Mouse (Mus musculus) ES-E14 (cell line): ENCODE measurements around the gene Hmcn1. TPM values are rescaled to one million over a fixed set of nuclear protein-coding genes. Genes with fewer than 3 reads are reported as not detected.

Experiments used
- DNase-seq: peaks from one replicate; pipeline ENCODE4 v3.0.0-alpha.2; 2013; ENCODE audit warnings: low read depth, low spot score
- H3K27ac ChIP-seq: 2 replicates; pipeline ENCODE4 v1.5.1; 2012; ENCODE audit warnings: low read depth, mild to moderate bottlenecking, low read length, moderate library complexity, mixed read lengths; ENCODE audit not compliant: poor library complexity, insufficient read depth, severe bottlenecking
- H3K36me3 ChIP-seq: 2 replicates; pipeline ENCODE4 v1.6.1; 2012; ENCODE audit warnings: mild to moderate bottlenecking, low read length, moderate library complexity, mixed read lengths; ENCODE audit not compliant: control insufficient read depth, poor library complexity, insufficient read depth, severe bottlenecking
- H3K4me1 ChIP-seq, 2 experiments: fragments of 150-350 bp in 1 of 2; sonication (generic) in 1 of 2; 2 replicates each; pipeline ENCODE4 v1.6.1; 2012; ENCODE audit warnings: low read length in 2 of 2, mild to moderate bottlenecking in 1 of 2, mixed read lengths in 1 of 2; ENCODE audit not compliant: control insufficient read depth in 2 of 2, insufficient read depth in 2 of 2, poor library complexity in 1 of 2
- H3K4me3 ChIP-seq, 2 experiments: fragments of 150-350 bp in 1 of 2; sonication (generic) in 1 of 2; 2 replicates each; pipeline ENCODE4 v1.5.1; 2012; ENCODE audit warnings: low read length in 2 of 2, low read depth in 1 of 2, mild to moderate bottlenecking in 1 of 2, mixed read lengths in 1 of 2; ENCODE audit not compliant: insufficient read depth in 1 of 2, poor library complexity in 1 of 2, severe bottlenecking in 1 of 2
- H3K9ac ChIP-seq: 2 replicates; pipeline ENCODE4 v1.6.1; 2012; ENCODE audit warnings: low read depth, mild to moderate bottlenecking, low read length, mixed read lengths; ENCODE audit not compliant: poor library complexity, insufficient read depth, severe bottlenecking
- H3K9me3 ChIP-seq: fragments of 150-350 bp; sonication (generic); 2 replicates; pipeline ENCODE4 v1.6.1; 2012; ENCODE audit warnings: low read depth, mild to moderate bottlenecking, low read length; ENCODE audit not compliant: control insufficient read depth, insufficient read depth
- CHD2 ChIP-seq: IDR thresholded peaks from 2 replicates; pipeline ENCODE4 v1.6.1; 2014; ENCODE audit warnings: mild to moderate bottlenecking, low read depth, low read length, inconsistent platforms
- HCFC1 ChIP-seq: IDR thresholded peaks from 2 replicates; pipeline ENCODE4 v1.6.1; 2012; ENCODE audit warnings: low read length, inconsistent platforms, borderline replicate concordance; ENCODE audit not compliant: insufficient read depth
- MAFK ChIP-seq: IDR thresholded peaks from 2 replicates; pipeline ENCODE4 v1.6.1; 2014; ENCODE audit warnings: mild to moderate bottlenecking, low read depth, low read length, inconsistent platforms; ENCODE audit not compliant: insufficient read depth
- ZC3H11A ChIP-seq: IDR thresholded peaks from 2 replicates; pipeline ENCODE4 v1.6.1; 2012; ENCODE audit warnings: low read depth, mild to moderate bottlenecking, inconsistent platforms, low read length, borderline replicate concordance
- ZNF384 ChIP-seq: IDR thresholded peaks from 2 replicates; pipeline ENCODE4 v1.6.1; 2012; ENCODE audit warnings: low read depth, low read length, inconsistent platforms
- in situ Hi-C, 2 experiments: fragments of 600-800 bp; cut with MboI; formaldehyde crosslinking; loops; one replicate each; pipeline ENCODE4 v1.15.1; 2025; ENCODE audit warnings: low sequenced_read_pairs in 2 of 2, inconsistent platforms in 1 of 2; ENCODE audit not compliant: unreplicated experiment in 2 of 2
- total RNA-seq: library from RNA; depleted of rRNA; stranded (reverse); fragments of 300-350 nt; gene quantifications from 2 replicates; pipeline ENCODE4 v1.2.3, GENCODE M21; 2012

The Hmcn1 gene
- total RNA-seq, 1 experiment: 1.5 TPM

GRCm38 (mm10) chr1:150610539-150610938, 382.7 kb downstream of the Hmcn1 start:
- in situ Hi-C loops: no loop called here
- no peak for TF ChIP-seq HCFC1
- no peaks in the 10 kb centered on the region for H3K9me3 ChIP-seq
- H3K36me3 ChIP-seq: no peaks in the 10 kb centered on the region
- H3K9ac ChIP-seq: no peak overlapping the region
- no peak overlapping the region for H3K4me3 ChIP-seq
- no peak for DNase-seq
- no peaks in the 10 kb centered on the region for H3K4me1 ChIP-seq
- no peak overlapping the region for H3K27ac ChIP-seq

GRCm38 (mm10) chr1:150606173-150606572, 387.1 kb downstream of the Hmcn1 start:
- Histone ChIP-seq H3K4me3 (no peak overlapping the region), H3K9me3 (no peaks in the 10 kb centered on the region), H3K27ac (no peak overlapping the region), H3K4me1 (no peaks in the 10 kb centered on the region), H3K9ac (no peak overlapping the region), H3K36me3 (no peaks in the 10 kb centered on the region)
- TF ChIP-seq ZC3H11A (no peak), ZNF384 (no peak), MAFK (no peak), CHD2 (no peak), HCFC1 (no peak)
- in situ Hi-C loops: no loop called here
- no peak for DNase-seq

- no peak overlapping the region for H3K27ac ChIP-seq
- in situ Hi-C loops: no loop called here
- H3K4me1 ChIP-seq: no peaks in the 10 kb centered on the region
- H3K9ac ChIP-seq: no peak overlapping the region
- no peaks in the 10 kb centered on the region for H3K36me3 ChIP-seq
- no peaks in the 10 kb centered on the region for H3K9me3 ChIP-seq
- TF ChIP-seq ZC3H11A (no peak), HCFC1 (no peak), CHD2 (no peak), MAFK (no peak), ZNF384 (no peak)
- DNase-seq: no peak
- H3K4me3 ChIP-seq: no peak overlapping the region
These were observed 399.6 kb downstream of the Hmcn1 start for GRCm38 (mm10) chr1:150593614-150594013.

GRCm38 (mm10) chr1:150591253-150591652, 402.0 kb downstream of the Hmcn1 start:
- peak; percentile 41 for DNase-seq
- no peak overlapping the region for H3K9ac ChIP-seq
- no peak for TF ChIP-seq ZNF384
- no peak for TF ChIP-seq CHD2
- no peak for TF ChIP-seq HCFC1
- TF ChIP-seq ZC3H11A: 0 out of 2 replicates have a peak, but pooled peaks have one; percentile 15
- in situ Hi-C loops: no loop called here
- no peak overlapping the region for H3K27ac ChIP-seq
- no peak overlapping the region for H3K4me3 ChIP-seq
- H3K4me1 ChIP-seq: no peaks in the 10 kb centered on the region
- no peaks in the 10 kb centered on the region for H3K36me3 ChIP-seq
- no peaks in the 10 kb centered on the region for H3K9me3 ChIP-seq

GRCm38 (mm10) chr1:150587410-150587809, 405.8 kb downstream of the Hmcn1 start:
- no peaks in the 10 kb centered on the region for H3K4me1 ChIP-seq
- H3K27ac ChIP-seq: no peak overlapping the region
- H3K4me3 ChIP-seq: no peak overlapping the region
- H3K9me3 ChIP-seq: no peaks in the 10 kb centered on the region
- in situ Hi-C loops: no loop called here
- TF ChIP-seq HCFC1 (no peak), ZNF384 (no peak), MAFK (no peak), CHD2 (no peak), ZC3H11A (no peak)
- H3K36me3 ChIP-seq: no peaks in the 10 kb centered on the region
- no peak overlapping the region for H3K9ac ChIP-seq
- DNase-seq: no peak
